Comparison of ENCODE assay signal across 11 mouse cellular contexts in the genomic region with DNA sequence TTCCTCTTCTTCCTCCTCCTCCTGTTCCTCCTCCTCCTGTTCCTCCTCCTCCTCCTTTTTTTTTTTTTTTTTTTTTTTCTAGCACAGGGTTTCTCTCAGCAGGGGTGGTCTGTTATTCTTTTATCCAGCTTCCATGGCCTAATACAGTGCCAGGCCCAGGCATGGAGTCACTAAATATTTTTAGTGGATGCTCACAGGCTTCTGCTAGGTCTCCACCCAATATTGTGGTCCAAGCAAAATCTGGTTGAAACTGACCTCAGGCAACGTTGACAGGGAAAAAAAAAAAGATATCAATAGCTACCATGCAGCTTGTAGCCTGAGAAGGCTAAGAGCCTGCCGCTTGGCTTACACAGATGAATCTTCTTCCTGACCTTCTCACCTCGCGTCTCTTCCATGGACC. TPM values are rescaled to one million over a fixed set of nuclear protein-coding genes. Genes with fewer than 3 reads are reported as not detected.
DNase-seq lines count a peak whose midpoint lies in the region; ATAC-seq and TF ChIP-seq lines count a peak whose summit lies in the region.
"Had no signal": no experiment of that assay in that cellular context is flagged by ENCODE, and none has a peak within 500 bp of the region (broad histone marks: within the 10 kb centered on the region; RNA-seq: fewer than 3 reads in every experiment).

No protein-coding gene starts in this region.

- WGBS in lung, embryonic 14.5 days = 59% methylated on average over 4 of the region's 4 CpGs
- WGBS in hindbrain, embryonic 14.5 days = 67% methylated on average over 4 of the region's 4 CpGs
- 68% methylated on average over 4 of the region's 4 CpGs for WGBS in neural tube, embryonic 15.5 days

- no peak overlapping the region for H3K9ac ChIP-seq in lung, embryonic 14.5 days
- no peak overlapping the region for H3K9ac ChIP-seq in hindbrain, embryonic 14.5 days
- H3K9ac ChIP-seq in neural tube, embryonic 15.5 days (replicated peaks) = no peak overlapping the region

- no peak for ATAC-seq in lung, embryonic 14.5 days (ENCODE audit: insufficient read depth)
- no peak for ATAC-seq in hindbrain, embryonic 14.5 days (ENCODE audit: low FRiP score)
- ATAC-seq in neural tube, embryonic 15.5 days (ENCODE audit: low FRiP score) = no peak

- H3K27ac ChIP-seq in gastrocnemius, adult 2 months = peak overlapping the region; percentile 98
- H3K27ac ChIP-seq in lung, embryonic 14.5 days (ENCODE audit: low read depth) = peak overlapping the region; percentile 97
- 0 out of 2 replicates have a peak overlapping the region, but pooled peaks have one; percentile 85 for H3K27ac ChIP-seq in hindbrain, embryonic 14.5 days
- 0 out of 2 replicates have a peak overlapping the region, but pooled peaks have one; percentile 90 for H3K27ac ChIP-seq in neural tube, embryonic 15.5 days (replicated peaks)

- no peaks in the 10 kb centered on the region for H3K27me3 ChIP-seq in lung, embryonic 14.5 days (ENCODE audit: insufficient read depth, low read length)
- H3K27me3 ChIP-seq in hindbrain, embryonic 14.5 days (ENCODE audit: control insufficient read depth, insufficient read depth, low read length) = no peaks in the 10 kb centered on the region
- H3K27me3 ChIP-seq in neural tube, embryonic 15.5 days (replicated peaks) = no peaks in the 10 kb centered on the region
- H3K27me3 ChIP-seq: hindbrain, embryonic 15.5 days had no signal

- H3K4me1 ChIP-seq in lung, embryonic 14.5 days (ENCODE audit: insufficient read depth) = peaks cover 6% of the 10 kb centered on the region
- H3K4me1 ChIP-seq in hindbrain, embryonic 14.5 days (replicated peaks; ENCODE audit: control insufficient read depth, insufficient read depth, low read length) = peaks cover 26% of the 10 kb centered on the region
- peaks cover 33% of the 10 kb centered on the region for H3K4me1 ChIP-seq in neural tube, embryonic 15.5 days

- DNase-seq in gastrocnemius, adult 2 months = peak; percentile 37
- no peak for DNase-seq in gastrocnemius, adult 18-20 months (ENCODE audit: low spot score)
- DNase-seq in lung, embryonic 14.5 days = no peak
- no peak for DNase-seq in lung, postnatal 14 days
- no peak for DNase-seq in hindbrain, embryonic 14.5 days (ENCODE audit: low spot score)
- DNase-seq in left cerebral cortex, adult 18-20 months (ENCODE audit: low spot score in 2 of 2) = no peak
- DNase-seq in ovary, adult 18-20 months (ENCODE audit: low spot score) = no peak
- DNase-seq: right cerebral cortex, postnatal 14 days; thymus, adult 2 months had no signal

- H3K4me3 ChIP-seq in gastrocnemius, adult 2 months = peak overlapping the region; percentile 78
- no peak overlapping the region for H3K4me3 ChIP-seq in lung, embryonic 14.5 days (ENCODE audit: low read depth, low read length)
- H3K4me3 ChIP-seq in hindbrain, embryonic 14.5 days (replicated peaks; ENCODE audit: low read length) = no peak overlapping the region
- H3K4me3 ChIP-seq in neural tube, embryonic 15.5 days (replicated peaks) = no peak overlapping the region

- peak overlapping the region; percentile 96 for H3K4me2 ChIP-seq in lung, embryonic 14.5 days
- H3K4me2 ChIP-seq in hindbrain, embryonic 14.5 days (replicated peaks) = no peak overlapping the region
- H3K4me2 ChIP-seq in neural tube, embryonic 15.5 days = peak overlapping the region; percentile 98

- no peak for TF ChIP-seq CTCF in gastrocnemius, adult 2 months (IDR thresholded peaks at IDR 0.05)
- no peak for TF ChIP-seq CTCF in lung, embryonic 14.5 days (IDR thresholded peaks at IDR 0.05; ENCODE audit: low read depth)

- no peaks in the 10 kb centered on the region for H3K36me3 ChIP-seq in lung, embryonic 14.5 days (ENCODE audit: insufficient read depth)
- H3K36me3 ChIP-seq in hindbrain, embryonic 14.5 days (replicated peaks; ENCODE audit: control insufficient read depth, insufficient read depth) = no peaks in the 10 kb centered on the region
- H3K36me3 ChIP-seq in neural tube, embryonic 15.5 days = no peaks in the 10 kb centered on the region
- H3K36me3 ChIP-seq: hindbrain, embryonic 15.5 days had no signal

- intact Hi-C loops in gastrocnemius, adult 2 months (cut with DNase I) = loop anchor here (1.0 to 2.0 kb wide), 2 partner anchors 46 to 53 kb away; no protein-coding TSS in a partner anchor

- peaks cover 4% of the 10 kb centered on the region for H3K9me3 ChIP-seq in lung, embryonic 14.5 days (ENCODE audit: low read depth, low read length)
- no peaks in the 10 kb centered on the region for H3K9me3 ChIP-seq in hindbrain, embryonic 14.5 days (ENCODE audit: control insufficient read depth, low read length)
- H3K9me3 ChIP-seq in neural tube, embryonic 15.5 days (replicated peaks) = no peaks in the 10 kb centered on the region
- H3K9me3 ChIP-seq: hindbrain, embryonic 15.5 days had no signal

RNA-seq across cellular contexts. Expression of a gene that starts 1.7 kb away (rescaled TPM):
- 10 to 100 TPM; 34.6 to 71.3 TPM for total RNA-seq in gastrocnemius, adult 2 months (2021)
- 10 to 100 TPM; 40.8 to 43.4 TPM for total RNA-seq in gastrocnemius, adult 18-20 months (2021)
- polyA plus RNA-seq in lung, embryonic 14.5 days (2014; fragmentation: Nextera tagmentation; extraction: Ambion mirVana) = 68.7 and 73.0 TPM in 2 replicates
- 118 and 119 TPM in 2 replicates for polyA plus RNA-seq in hindbrain, embryonic 14.5 days (2014; fragmentation: Nextera tagmentation; extraction: Ambion mirVana)
- polyA plus RNA-seq in neural tube, embryonic 15.5 days (2015; fragmentation: Nextera tagmentation; extraction: Ambion mirVana) = 102 and 108 TPM in 2 replicates
- 100 to 1,000 TPM; 264 to 276 TPM for total RNA-seq in left cerebral cortex, adult 18-20 months (2021)

RNA-seq across cellular contexts. Expression of a gene that starts 20.1 kb away (rescaled TPM):
- 10 to 100 TPM; 17.1 to 18.9 TPM for total RNA-seq in gastrocnemius, adult 2 months (2021)
- total RNA-seq in gastrocnemius, adult 18-20 months (2021) = 10 to 100 TPM; 16.0 to 17.9 TPM
- polyA plus RNA-seq in lung, embryonic 14.5 days (2014; fragmentation: Nextera tagmentation; extraction: Ambion mirVana) = 27.8 and 28.1 TPM in 2 replicates
- 4.7 and 5.5 TPM in 2 replicates for polyA plus RNA-seq in hindbrain, embryonic 14.5 days (2014; fragmentation: Nextera tagmentation; extraction: Ambion mirVana)
- 5.0 and 11.5 TPM in 2 replicates for polyA plus RNA-seq in neural tube, embryonic 15.5 days (2015; fragmentation: Nextera tagmentation; extraction: Ambion mirVana)
- 10 to 100 TPM; 15.9 to 17.8 TPM for total RNA-seq in left cerebral cortex, adult 18-20 months (2021)

RNA-seq across cellular contexts. Expression of a gene that starts 44.0 kb away (rescaled TPM):
- 1 to 10 TPM; 1.5 to 2.1 TPM for total RNA-seq in gastrocnemius, adult 2 months (2021)
- total RNA-seq in gastrocnemius, adult 18-20 months (2021) = 1 to 10 TPM; 2.5 to 2.7 TPM
- polyA plus RNA-seq in lung, embryonic 14.5 days (2014; fragmentation: Nextera tagmentation; extraction: Ambion mirVana) = 11.2 and 13.2 TPM in 2 replicates
- polyA plus RNA-seq in hindbrain, embryonic 14.5 days (2014; fragmentation: Nextera tagmentation; extraction: Ambion mirVana) = 3.3 and 4.3 TPM in 2 replicates
- 3.4 and 4.7 TPM in 2 replicates for polyA plus RNA-seq in neural tube, embryonic 15.5 days (2015; fragmentation: Nextera tagmentation; extraction: Ambion mirVana)
- total RNA-seq in left cerebral cortex, adult 18-20 months (2021) = 1 to 10 TPM; 4.6 to 5.1 TPM

RNA-seq across cellular contexts. Expression of a gene that starts 45.7 kb away (rescaled TPM):
- total RNA-seq in gastrocnemius, adult 2 months (2021) = 1 to 10 TPM; 2.8 to 3.2 TPM
- 1 to 10 TPM; 3.4 to 3.5 TPM for total RNA-seq in gastrocnemius, adult 18-20 months (2021)
- 11.6 and 13.5 TPM in 2 replicates for polyA plus RNA-seq in lung, embryonic 14.5 days (2014; fragmentation: Nextera tagmentation; extraction: Ambion mirVana)
- polyA plus RNA-seq in hindbrain, embryonic 14.5 days (2014; fragmentation: Nextera tagmentation; extraction: Ambion mirVana) = 2.3 and 2.6 TPM in 2 replicates
- 2.5 and 4.8 TPM in 2 replicates for polyA plus RNA-seq in neural tube, embryonic 15.5 days (2015; fragmentation: Nextera tagmentation; extraction: Ambion mirVana)
- total RNA-seq in left cerebral cortex, adult 18-20 months (2021) = 10 to 100 TPM; 58.2 to 71.7 TPM
